Mouse (Mus musculus) embryonic facial prominence, embryonic 14.5 days (tissue): Measurements from ENCODE around the gene Sgms1. TPM values are rescaled to one million over a fixed set of nuclear protein-coding genes. Genes with fewer than 3 reads are reported as not detected.
"Not testable (repeated sequence)": the region's sequence is repeated elsewhere in the genome, so short reads cannot be mapped to it uniquely, and the experiment has no call there.

Experiments
- ATAC-seq: fragments of 200-750 bp; cut with Nextera tagmentation; 2 replicates; pipeline ENCODE4 v1.8.0; 2017; ENCODE audit warnings: low read depth, moderate number of reproducible peaks, moderate TSS enrichment
- DNase-seq: peaks from one replicate; pipeline ENCODE4 v3.0.0-alpha.2; 2015; ENCODE audit warnings: low spot score
- H3K27ac ChIP-seq: fragments of 300-500 bp; sonication (generic); replicated peaks from 2 replicates; pipeline ENCODE4 v1.5.1; 2014; ENCODE audit warnings: low read depth, mild to moderate bottlenecking, low read length, moderate library complexity
- H3K27me3 ChIP-seq: fragments of 300-500 bp; sonication (generic); replicated peaks from 2 replicates; pipeline ENCODE4 v1.6.1; 2014; ENCODE audit warnings: low read length; ENCODE audit not compliant: control insufficient read depth, insufficient read depth
- H3K36me3 ChIP-seq: fragments of 300-500 bp; sonication (generic); 2 replicates; pipeline ENCODE4 v1.6.1; 2014; ENCODE audit warnings: low read length, mixed read lengths; ENCODE audit not compliant: control insufficient read depth, insufficient read depth
- H3K4me1 ChIP-seq: fragments of 300-500 bp; sonication (generic); 2 replicates; pipeline ENCODE4 v1.6.1; 2014; ENCODE audit warnings: antibody characterized with exemption, low read length; ENCODE audit not compliant: control insufficient read depth, insufficient read depth
- H3K4me2 ChIP-seq: fragments of 300-500 bp; sonication (generic); 2 replicates; pipeline ENCODE4 v1.6.1; 2014; ENCODE audit warnings: low read depth, mild to moderate bottlenecking, low read length, moderate library complexity, mixed read lengths
- H3K4me3 ChIP-seq: fragments of 300-500 bp; sonication (generic); 2 replicates; pipeline ENCODE4 v1.5.1; 2014; ENCODE audit warnings: low read depth, mild to moderate bottlenecking, low read length
- H3K9ac ChIP-seq: fragments of 300-500 bp; sonication (generic); 2 replicates; pipeline ENCODE4 v1.6.1; 2014; ENCODE audit warnings: low read depth, mild to moderate bottlenecking, low read length, moderate library complexity, mixed read lengths
- H3K9me3 ChIP-seq: fragments of 300-500 bp; sonication (generic); 2 replicates; pipeline ENCODE4 v1.6.1; 2016; ENCODE audit warnings: low read length; ENCODE audit not compliant: control insufficient read depth
- WGBS: fragments of 180-500 bp; shearing (Covaris S2); extraction: QIAGEN DNeasy Blood & Tissue Kit; methylation state at CpG from one replicate; pipeline ENCODE4 v1.1.7; 2014; 5-methylcytosine and 5-hydroxymethylcytosine counted together
- polyA plus RNA-seq: library from polyadenylated mRNA; unstranded; fragments of >200 nt; fragmentation: Nextera tagmentation; extraction: Ambion mirVana; gene quantifications from 2 replicates; pipeline ENCODE4 v1.2.1, GENCODE M21; 2014

Sgms1 gene
- polyA plus RNA-seq, 1 experiment from 2014 or later, result 29.7 TPM

GRCm38 (mm10) chr19:32366406-32366805 is 23.1 kb downstream of the Sgms1 start:
- H3K27me3 ChIP-seq, result no peaks in the 10 kb centered on the region
- no peaks in the 10 kb centered on the region for H3K4me1 ChIP-seq
- 61% methylated on average over 9 of the region's 9 CpGs for WGBS
- H3K4me2 ChIP-seq, result no peak overlapping the region
- H3K27ac ChIP-seq, result no peak overlapping the region
- ATAC-seq (no peak), DNase-seq (no peak)
- no peaks in the 10 kb centered on the region for H3K9me3 ChIP-seq
- no peak overlapping the region for H3K9ac ChIP-seq
- no peaks in the 10 kb centered on the region for H3K36me3 ChIP-seq
- H3K4me3 ChIP-seq, result no peak overlapping the region

GRCm38 (mm10) chr19:32365111-32365510 is 24.4 kb downstream of the Sgms1 start:
- Histone ChIP-seq H3K4me2 (no peak overlapping the region), H3K9me3 (no peaks in the 10 kb centered on the region), H3K36me3 (no peaks in the 10 kb centered on the region), H3K9ac (no peak overlapping the region), H3K27ac (no peak overlapping the region), H3K4me3 (no peak overlapping the region), H3K4me1 (no peaks in the 10 kb centered on the region), H3K27me3 (no peaks in the 10 kb centered on the region)
- ATAC-seq (no peak), DNase-seq (no peak)
- 87% methylated on average over 6 of the region's 6 CpGs for WGBS

DNA sequence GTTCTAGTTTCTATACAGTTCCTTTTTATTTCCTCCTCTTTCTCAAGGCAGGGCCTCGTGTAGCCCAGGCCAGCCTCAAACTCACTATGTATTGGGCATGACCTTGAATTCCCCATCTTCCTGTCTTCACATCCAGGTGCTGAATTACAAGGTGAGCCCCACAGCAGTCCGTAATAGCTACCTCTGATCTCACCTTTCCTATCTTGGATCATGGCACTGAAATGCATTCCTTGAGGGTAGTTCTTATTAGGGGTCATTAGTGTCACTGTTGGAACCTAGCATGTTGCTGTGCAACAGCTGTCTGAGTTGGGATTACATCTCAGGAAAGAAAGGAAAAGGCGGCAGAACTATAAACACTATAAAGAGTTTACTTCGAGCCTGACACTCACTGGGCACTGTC is 25.9 kb downstream of the Sgms1 start:
- Histone ChIP-seq H3K4me3 (no peak overlapping the region), H3K4me2 (no peak overlapping the region), H3K27me3 (no peaks in the 10 kb centered on the region), H3K9me3 (no peaks in the 10 kb centered on the region), H3K4me1 (no peaks in the 10 kb centered on the region), H3K9ac (no peak overlapping the region), H3K36me3 (no peaks in the 10 kb centered on the region), H3K27ac (no peak overlapping the region)
- no peak for ATAC-seq
- DNase-seq, result no peak
- WGBS, result 77% methylated on average over 4 of the region's 4 CpGs

DNA sequence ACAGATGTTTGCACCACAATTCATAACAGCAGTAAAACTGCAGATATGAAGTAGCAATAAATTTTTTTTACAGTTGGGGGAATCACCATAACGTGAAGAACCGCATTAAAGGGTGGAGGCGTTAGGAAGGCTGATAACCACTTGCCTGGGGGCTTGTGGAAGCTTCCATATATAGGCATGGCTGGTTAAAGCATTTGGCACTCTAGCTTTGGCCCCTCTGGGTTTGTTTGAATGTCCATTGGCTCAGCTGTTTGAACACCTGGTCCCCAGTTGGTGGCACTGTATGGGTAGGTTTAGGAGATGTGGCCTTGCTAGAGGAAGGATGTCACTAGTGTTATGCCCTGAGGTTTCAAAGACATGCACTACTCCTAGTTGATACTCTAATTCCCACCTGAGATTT is 27.0 kb downstream of the Sgms1 start:
- ATAC-seq (no peak), DNase-seq (no peak)
- H3K9ac ChIP-seq, result no peak overlapping the region
- H3K4me1 ChIP-seq, result no peaks in the 10 kb centered on the region
- no peak overlapping the region for H3K27ac ChIP-seq
- H3K4me3 ChIP-seq, result no peak overlapping the region
- no peak overlapping the region for H3K4me2 ChIP-seq
- H3K36me3 ChIP-seq, result no peaks in the 10 kb centered on the region
- no peaks in the 10 kb centered on the region for H3K9me3 ChIP-seq
- no peaks in the 10 kb centered on the region for H3K27me3 ChIP-seq
- 78% methylated on average over 3 of the region's 3 CpGs for WGBS

GRCm38 (mm10) chr19:32360989-32361698 is 28.4 kb downstream of the Sgms1 start:
- peaks cover 7% of the 10 kb centered on the region; the same call in 1 of the 2 replicates for H3K4me1 ChIP-seq
- no peak overlapping the region for H3K9ac ChIP-seq
- no peaks in the 10 kb centered on the region for H3K27me3 ChIP-seq
- H3K9me3 ChIP-seq, result no peaks in the 10 kb centered on the region
- 68% methylated on average over 1 of the region's 1 CpGs for WGBS
- H3K27ac ChIP-seq, result no peak overlapping the region
- ATAC-seq, result no peak
- DNase-seq, result no peak
- H3K4me3 ChIP-seq, result no peak overlapping the region
- no peaks in the 10 kb centered on the region for H3K36me3 ChIP-seq
- H3K4me2 ChIP-seq, result no peak overlapping the region

DNA sequence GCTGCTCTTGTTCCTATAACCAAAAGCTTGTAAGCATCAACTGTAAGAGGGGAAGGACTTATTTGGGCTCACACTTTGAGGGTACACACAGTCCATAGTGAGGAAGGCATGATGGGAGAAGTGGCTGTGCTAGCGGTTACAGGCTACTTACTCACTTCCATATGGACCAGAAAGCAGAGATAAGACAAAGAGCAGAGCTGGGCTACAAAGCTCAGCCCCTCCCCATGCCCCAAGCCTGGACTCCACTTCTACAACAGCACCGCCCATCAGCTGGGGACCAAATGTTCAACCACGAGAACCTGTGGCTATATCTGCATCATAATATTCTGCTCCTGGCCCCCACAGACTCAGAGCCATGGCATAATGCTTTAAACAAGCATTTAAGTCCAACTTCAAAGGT is 29.0 kb downstream of the Sgms1 start:
- no peak for DNase-seq
- H3K9me3 ChIP-seq, result no peaks in the 10 kb centered on the region
- peaks cover 12% of the 10 kb centered on the region for H3K4me1 ChIP-seq
- no peak overlapping the region for H3K4me2 ChIP-seq
- no peaks in the 10 kb centered on the region for H3K36me3 ChIP-seq
- H3K4me3 ChIP-seq, result no peak overlapping the region
- no peak overlapping the region for H3K9ac ChIP-seq
- no peak for ATAC-seq
- 82% methylated on average over 3 of the region's 3 CpGs for WGBS
- no peak overlapping the region for H3K27ac ChIP-seq
- no peaks in the 10 kb centered on the region for H3K27me3 ChIP-seq

GRCm38 (mm10) chr19:32358699-32359517 is 30.6 kb downstream of the Sgms1 start:
- Histone ChIP-seq H3K36me3 (no peaks in the 10 kb centered on the region), H3K4me2 (no peak overlapping the region), H3K4me3 (no peak overlapping the region), H3K9me3 (no peaks in the 10 kb centered on the region), H3K4me1 (peaks cover 12% of the 10 kb centered on the region), H3K9ac (no peak overlapping the region), H3K27me3 (no peaks in the 10 kb centered on the region), H3K27ac (no peak overlapping the region)
- WGBS, result 88% methylated on average over 12 of the region's 12 CpGs
- ATAC-seq (peak; percentile 50; the same call in 1 of the 2 replicates), DNase-seq (no peak)

DNA sequence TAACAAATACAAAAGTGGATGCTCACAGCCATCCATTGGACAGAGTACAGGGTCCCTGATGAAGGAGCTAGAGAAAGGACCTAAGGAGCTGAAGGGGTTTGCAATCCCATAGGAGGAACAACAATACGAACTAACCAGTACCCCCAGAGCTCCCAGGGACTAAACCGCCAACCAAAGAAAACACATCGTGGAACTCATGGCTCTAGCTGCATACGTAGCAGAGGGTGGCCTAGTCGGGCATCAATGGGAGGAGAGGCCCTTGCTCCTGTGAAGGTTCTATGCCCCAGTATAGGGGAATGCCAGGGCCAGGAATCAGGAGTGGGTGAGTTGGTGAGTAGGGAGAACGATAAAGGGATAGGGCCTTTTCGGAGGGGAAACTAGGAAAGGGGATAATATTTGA is 31.5 kb downstream of the Sgms1 start:
- not testable (repeated sequence) for H3K4me2 ChIP-seq, DNase-seq, ATAC-seq, H3K9ac ChIP-seq, H3K9me3 ChIP-seq, H3K27me3 ChIP-seq, H3K36me3 ChIP-seq, H3K4me3 ChIP-seq, H3K27ac ChIP-seq
- peaks cover 12% of the 10 kb centered on the region for H3K4me1 ChIP-seq
- 95% methylated on average over 7 of the region's 7 CpGs for WGBS
